Mouse (Mus musculus) CD8-positive naive resting alpha-beta T cell, adult 2 months (primary cell): Measurements from ENCODE around the gene Olfr199.
"Not testable (repeated sequence)": the region's sequence is repeated elsewhere in the genome, so short reads cannot be mapped to it uniquely, and the experiment has no call there.

Experiments
- DNase-seq, 2 experiments: peaks; one replicate each; pipeline ENCODE4 v3.0.0; 2022; ENCODE audit warnings: low read depth in 2 of 2, low spot score in 2 of 2

Gene Olfr199

DNA sequence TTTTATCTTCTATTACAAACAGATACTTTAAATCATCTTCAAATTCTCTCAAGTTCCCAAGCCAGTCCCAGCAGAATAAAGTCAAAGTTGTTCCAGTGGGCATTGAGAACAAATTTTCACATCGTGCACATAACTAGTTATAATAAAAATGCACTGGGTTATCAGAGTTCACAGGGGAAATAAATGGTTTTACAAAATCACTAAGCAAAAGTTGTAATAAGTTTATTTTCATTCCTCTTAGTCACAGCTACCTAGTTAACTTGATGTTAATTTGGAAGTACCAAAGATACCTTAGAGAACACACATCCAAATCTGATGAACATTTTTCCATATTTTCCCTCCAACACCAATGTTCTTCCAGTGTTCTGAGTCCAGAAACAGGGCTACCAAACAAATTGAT, at the start of gene Olfr199:
Gene Olfr199, minus strand, starts transcription at position 101 of the 400 bp plus-strand sequence.
- DNase-seq = not testable (repeated sequence)

DNA sequence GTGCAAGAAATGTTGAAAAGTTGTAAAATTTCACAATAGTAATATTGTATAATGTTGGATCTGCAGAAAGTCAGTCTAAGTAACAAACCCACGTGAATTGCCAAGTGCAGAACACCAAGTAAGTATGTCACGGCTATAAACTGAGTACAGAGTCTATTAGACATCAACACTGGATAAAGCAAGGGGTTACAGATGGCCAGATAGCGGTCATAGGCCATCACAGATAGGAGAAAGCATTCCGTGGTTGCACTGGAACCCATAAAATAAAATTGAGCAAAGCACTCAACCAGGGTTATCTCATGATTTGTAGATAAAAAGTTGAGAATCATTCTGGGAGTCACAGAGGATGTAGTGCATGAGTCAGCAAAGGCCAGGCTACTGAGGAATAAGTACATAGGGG, 49.5 kb upstream of the Olfr199 start:
- DNase-seq = not testable (repeated sequence)

DNA sequence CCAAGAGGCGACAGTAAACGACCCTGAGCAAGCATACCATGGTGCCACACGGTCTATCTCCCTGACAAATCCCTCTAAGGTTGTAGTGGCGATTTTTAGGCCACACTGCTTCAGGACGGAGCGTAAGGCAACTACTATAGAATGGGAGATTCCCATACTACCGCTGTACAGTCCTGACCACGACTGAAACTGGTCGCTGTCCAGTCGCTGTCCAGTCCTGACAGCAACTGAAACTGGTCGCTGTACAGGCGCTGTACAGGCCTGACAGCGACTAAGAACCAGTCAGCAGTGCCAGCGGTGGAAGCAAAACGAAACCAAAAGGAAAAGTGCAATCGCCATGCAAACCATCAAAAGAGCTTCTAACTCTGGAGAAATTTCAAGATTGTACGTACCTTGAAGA, 30.1 kb upstream of the Olfr199 start:
- DNase-seq = no peak

DNA sequence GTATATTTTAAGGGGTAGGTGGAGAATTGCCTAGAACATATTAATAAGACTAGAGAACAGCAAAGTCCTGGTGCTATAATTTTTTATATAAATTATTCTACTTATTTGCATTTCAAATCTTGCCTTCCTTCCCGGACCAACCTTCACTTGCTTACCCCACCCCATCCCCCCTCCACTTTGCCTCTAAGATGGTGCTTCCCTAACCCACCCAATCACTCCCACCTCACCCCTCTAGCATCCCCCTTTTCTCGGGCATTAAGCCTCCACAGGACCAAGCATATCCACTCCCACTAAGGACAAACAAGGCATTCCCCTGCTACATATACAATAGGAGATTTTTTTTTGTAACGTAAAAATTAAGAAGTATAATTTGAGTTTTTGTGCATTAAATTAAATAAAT, 1.7 kb downstream of the Olfr199 start:
- not testable (repeated sequence) for DNase-seq

DNA sequence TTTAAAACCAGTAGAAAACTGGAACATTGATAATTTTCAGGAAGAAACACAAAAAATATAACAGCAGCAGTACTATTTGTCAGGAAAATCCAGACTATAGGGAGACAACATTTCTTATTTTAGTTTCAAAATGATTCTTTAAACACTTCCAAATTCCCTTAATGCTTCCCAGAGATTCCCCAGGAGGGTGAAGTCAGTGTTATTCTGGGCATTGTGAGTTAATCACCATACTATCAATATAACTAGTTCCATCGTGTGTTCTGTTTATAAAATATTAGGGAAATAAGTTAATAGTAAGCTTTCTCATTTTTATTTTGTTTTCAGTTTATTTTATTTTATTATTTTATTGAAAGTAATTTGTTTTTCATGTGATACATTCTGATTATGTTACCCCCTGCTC, 16.1 kb downstream of the Olfr199 start, which contains the start of gene Olfr198:
Gene Olfr198, minus strand, starts transcription at position 101 of the 400 bp plus-strand sequence.
- not testable (repeated sequence) for DNase-seq

DNA sequence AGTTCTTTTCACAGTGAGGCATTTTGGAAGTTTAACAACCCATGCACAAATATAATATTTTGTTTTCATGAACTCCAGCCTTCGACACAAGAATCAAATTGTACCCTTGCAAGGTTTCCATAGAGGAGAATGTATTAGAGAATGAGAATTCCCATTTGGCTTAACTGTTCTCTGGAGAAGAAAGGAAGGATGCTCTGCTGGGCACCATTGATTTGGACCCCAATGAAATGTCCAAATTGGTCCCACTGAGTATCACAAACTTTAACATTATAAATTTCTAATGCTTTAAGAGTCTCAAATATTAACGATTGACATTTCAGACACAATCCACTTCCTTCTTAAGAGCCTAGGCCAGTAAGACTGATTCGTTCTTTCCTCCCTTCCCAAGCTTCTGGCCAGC, 49.2 kb downstream of the Olfr199 start, which contains the start of gene Olfr196:
Gene Olfr196, minus strand, starts transcription at position 101 of the 400 bp plus-strand sequence.
- DNase-seq = no peak
